Mouse (Mus musculus) forebrain, embryonic 14.5 days (tissue): Measurements from ENCODE around the gene Actl7b. TPM values are rescaled to one million over a fixed set of nuclear protein-coding genes. Genes with fewer than 3 reads are reported as not detected.

Experiments
- polyA plus RNA-seq: library from polyadenylated mRNA; unstranded; fragments of >200 nt; fragmentation: Nextera tagmentation; extraction: Ambion mirVana; gene quantifications from 2 replicates; pipeline ENCODE4 v1.2.1, GENCODE M21; 2014

Gene Actl7b
- polyA plus RNA-seq, 1 experiment from 2014 or later = not detected

Other genes starting within 250 kb of the Actl7b start
- gene Gm26657, start 1.4 kb downstream of the Actl7b start, polyA plus RNA-seq = not detected in 2 replicates
- gene Actl7a, start 2.0 kb upstream of the Actl7b start, polyA plus RNA-seq = not detected in 2 replicates
- 72.4 and 78.2 TPM in 2 replicates for gene Elp1, start 60.9 kb upstream of the Actl7b start, polyA plus RNA-seq
- gene Fam206a, start 60.9 kb upstream of the Actl7b start, polyA plus RNA-seq = 16.0 and 16.7 TPM in 2 replicates
- 9.4 and 11.1 TPM in 2 replicates for gene Ctnnal1, start 123.7 kb upstream of the Actl7b start, polyA plus RNA-seq
- 4.8 and 6.0 TPM in 2 replicates for gene Tmem245, start 206.0 kb upstream of the Actl7b start, polyA plus RNA-seq
- gene Frrs1l, start 248.9 kb upstream of the Actl7b start, polyA plus RNA-seq = 13.8 and 18.9 TPM in 2 replicates